Comparison of ENCODE assay signal across 13 mouse cellular contexts in genomic region chr15:103171276-103171675, GRCm38 (mm10). TPM values are rescaled to one million over a fixed set of nuclear protein-coding genes. Genes with fewer than 3 reads are reported as not detected.
DNase-seq lines count a peak whose midpoint lies in the region; ATAC-seq and TF ChIP-seq lines count a peak whose summit lies in the region.
"Had no signal": no experiment of that assay in that cellular context is flagged by ENCODE, and none has a peak within 500 bp of the region (broad histone marks: within the 10 kb centered on the region; RNA-seq: fewer than 3 reads in every experiment).

No protein-coding gene starts in this region.

- peak; percentile 60 for DNase-seq in lung, postnatal 10 days
- no peak for DNase-seq in lung, postnatal 14 days
- peak; percentile 65 for DNase-seq in gastrocnemius, postnatal 25 days
- peak; percentile 86 for DNase-seq in kidney, postnatal 0 days (ENCODE audit: low spot score)
- peak; percentile 47 for DNase-seq in stomach, postnatal 0 days (ENCODE audit: low spot score)
- no peak for DNase-seq in spleen, postnatal 36 days (ENCODE audit: low spot score in 2 of 2)
- DNase-seq in cerebellum, adult 9-11 months: no peak
- DNase-seq: cerebellum, adult 2 months; lung, postnatal 36 days; thymus, postnatal 25 days had no signal

- WGBS in kidney, postnatal 0 days: 21% methylated on average over 8 of the region's 8 CpGs
- 39% methylated on average over 7 of the region's 8 CpGs for WGBS in stomach, postnatal 0 days

- TF ChIP-seq CTCF in kidney, postnatal 0 days (IDR thresholded peaks at IDR 0.05; ENCODE audit: low read depth): no peak
- TF ChIP-seq CTCF in stomach, postnatal 0 days (IDR thresholded peaks at IDR 0.05; ENCODE audit: low read depth): no peak

- no peaks in the 10 kb centered on the region for H3K36me3 ChIP-seq in kidney, postnatal 0 days (ENCODE audit: insufficient read depth, low read length)
- H3K36me3 ChIP-seq in stomach, postnatal 0 days (ENCODE audit: control insufficient read depth, insufficient read depth, low read length): no peaks in the 10 kb centered on the region
- H3K36me3 ChIP-seq: heart, embryonic 13.5 days; limb, embryonic 12.5 days had no signal

- no peak overlapping the region for H3K4me2 ChIP-seq in kidney, postnatal 0 days (ENCODE audit: low read length)
- H3K4me2 ChIP-seq in stomach, postnatal 0 days (replicated peaks; ENCODE audit: low read depth): no peak overlapping the region
- H3K4me2 ChIP-seq: heart, embryonic 13.5 days; limb, embryonic 12.5 days had no signal

- H3K27ac ChIP-seq in kidney, postnatal 0 days: 0 out of 2 replicates have a peak overlapping the region, but pooled peaks have one; percentile 19
- no peak overlapping the region for H3K27ac ChIP-seq in stomach, postnatal 0 days (replicated peaks)
- H3K27ac ChIP-seq: heart, embryonic 13.5 days; limb, embryonic 12.5 days had no signal

- H3K4me1 ChIP-seq in kidney, postnatal 0 days (replicated peaks; ENCODE audit: insufficient read depth, low read length): peaks cover 23% of the 10 kb centered on the region
- H3K4me1 ChIP-seq in stomach, postnatal 0 days (replicated peaks; ENCODE audit: control insufficient read depth, insufficient read depth): peaks cover 8% of the 10 kb centered on the region; the same call in 1 of the 2 replicates

- no peak for TF ChIP-seq EP300 in stomach, postnatal 0 days (optimal IDR thresholded peaks at IDR 0.05)

- H3K9me3 ChIP-seq in kidney, postnatal 0 days (replicated peaks; ENCODE audit: low read length): no peaks in the 10 kb centered on the region
- no peaks in the 10 kb centered on the region for H3K9me3 ChIP-seq in stomach, postnatal 0 days (ENCODE audit: control insufficient read depth, low read length)
- H3K9me3 ChIP-seq: heart, embryonic 13.5 days had no signal

- ATAC-seq in kidney, postnatal 0 days (replicated peaks; ENCODE audit: low FRiP score, low read depth): no peak
- no peak for ATAC-seq in stomach, postnatal 0 days (ENCODE audit: low FRiP score, low TSS enrichment)
- no peak for ATAC-seq in monocyte, adult 5-6 weeks (replicated peaks; ENCODE audit: insufficient number of reproducible peaks, low FRiP score, low TSS enrichment, poor library complexity, severe bottlenecking)

- no peak overlapping the region for H3K4me3 ChIP-seq in kidney, postnatal 0 days (replicated peaks; ENCODE audit: low read depth, low read length)
- H3K4me3 ChIP-seq in stomach, postnatal 0 days (ENCODE audit: low read depth, low read length): no peak overlapping the region
- H3K4me3 ChIP-seq: heart, embryonic 13.5 days; limb, embryonic 12.5 days had no signal

- H3K9ac ChIP-seq in kidney, postnatal 0 days (ENCODE audit: low read depth, low read length): no peak overlapping the region
- H3K9ac ChIP-seq in stomach, postnatal 0 days (ENCODE audit: low read length): no peak overlapping the region
- H3K9ac ChIP-seq: heart, embryonic 13.5 days; limb, embryonic 12.5 days had no signal

- H3K27me3 ChIP-seq in kidney, postnatal 0 days (ENCODE audit: insufficient read depth, low read length): 0 out of 2 replicates have a peak, but pooled peaks cover 7% of the 10 kb centered on the region
- peaks cover 3% of the 10 kb centered on the region; the same call in 1 of the 2 replicates for H3K27me3 ChIP-seq in stomach, postnatal 0 days (ENCODE audit: control insufficient read depth, insufficient read depth, low read length)

RNA-seq across cellular contexts. Expression of gene Smug1, which starts 4.4 kb away (rescaled TPM):
- total RNA-seq in gastrocnemius, postnatal 25 days (2021): 10 to 100 TPM in 1 of 2 experiments, 1 to 10 TPM in 1; 9.4 to 11.7 TPM
- 13.0 TPM in 2 replicates for polyA plus RNA-seq in kidney, postnatal 0 days (2015; fragmentation: Nextera tagmentation; extraction: Ambion mirVana)
- 10.6 and 11.2 TPM in 2 replicates for polyA plus RNA-seq in stomach, postnatal 0 days (2015; fragmentation: Nextera tagmentation; extraction: Ambion mirVana)
- 3.2 to 7.1 TPM (median 5.3 TPM) in 3 replicates for total RNA-seq in monocyte, adult 5-6 weeks (2017)

Comparison
In these comparisons a context has a peak if more than half of its experiments do, and no peak if none do; other contexts are left out.
1. DNase-seq: peak in lung, postnatal 10 days (single experiment), gastrocnemius, postnatal 25 days (single experiment), kidney, postnatal 0 days (single experiment) and stomach, postnatal 0 days (single experiment); none in lung, postnatal 14 days (single experiment), spleen, postnatal 36 days (0 of 2) and cerebellum, adult 9-11 months (single experiment).